Mouse (Mus musculus): ENCODE measurements at regions not wholly inside any gene's neighbourhood (a gene's known extent, or its start where the extent isn't known, plus 50 kb on each side); places are given as distances from the start of the nearest gene placed in this dataset.
A peak's percentile ranks its signal among the peaks of the same experiment; 100 is the strongest.
"Not testable (repeated sequence)": the region's sequence is repeated elsewhere in the genome, so short reads cannot be mapped to it uniquely, and the experiment has no call there.

- no peak for DNase-seq
These were observed 723.1 kb upstream of the Brinp1 start for GRCm38 (mm10) chr4:69677315-69677714.

GRCm38 (mm10) chr4:69673456-69673855 is 719.3 kb upstream of the Brinp1 start:
- DNase-seq = no peak

GRCm38 (mm10) chr4:69628908-69629307 is 674.7 kb upstream of the Brinp1 start:
- no peak for DNase-seq

GRCm38 (mm10) chr4:69626426-69626825 is 672.2 kb upstream of the Brinp1 start:
- DNase-seq = not testable (repeated sequence)

- DNase-seq = no peak
These were observed 671.6 kb upstream of the Brinp1 start for GRCm38 (mm10) chr4:69625831-69626230.

GRCm38 (mm10) chr4:69621058-69621609 is 666.9 kb upstream of the Brinp1 start:
- no peak for DNase-seq

GRCm38 (mm10) chr4:69618161-69618730 is 664.0 kb upstream of the Brinp1 start:
- no peak for DNase-seq

- DNase-seq = no peak
These were observed 660.7 kb upstream of the Brinp1 start for GRCm38 (mm10) chr4:69614901-69615300.

GRCm38 (mm10) chr4:69611681-69612300 is 657.6 kb upstream of the Brinp1 start:
- DNase-seq = no peak

GRCm38 (mm10) chr4:69608885-69609284 is 654.7 kb upstream of the Brinp1 start:
- DNase-seq = no peak

- DNase-seq = no peak
These were observed 642.9 kb upstream of the Brinp1 start for GRCm38 (mm10) chr4:69596992-69597541.

GRCm38 (mm10) chr4:69594022-69594421 is 639.8 kb upstream of the Brinp1 start:
- no peak for DNase-seq

GRCm38 (mm10) chr4:69576256-69576655 is 622.1 kb upstream of the Brinp1 start:
- DNase-seq = no peak

GRCm38 (mm10) chr4:69548104-69548503 is 593.9 kb upstream of the Brinp1 start:
- no peak for DNase-seq

GRCm38 (mm10) chr4:69538172-69538908 is 584.1 kb upstream of the Brinp1 start:
- peak; percentile 50 to 54 for DNase-seq

GRCm38 (mm10) chr4:69533107-69533506 is 578.9 kb upstream of the Brinp1 start:
- no peak for DNase-seq

- no peak for DNase-seq
These were observed 568.9 kb upstream of the Brinp1 start for GRCm38 (mm10) chr4:69523112-69523511.

- no peak for DNase-seq
These were observed 554.1 kb upstream of the Brinp1 start for GRCm38 (mm10) chr4:69508281-69508680.

- DNase-seq = no peak
These were observed 517.0 kb upstream of the Brinp1 start for GRCm38 (mm10) chr4:69471200-69471599.

GRCm38 (mm10) chr4:69459990-69460389 is 505.8 kb upstream of the Brinp1 start:
- DNase-seq = no peak

GRCm38 (mm10) chr4:69456420-69456819 is 502.2 kb upstream of the Brinp1 start:
- DNase-seq = no peak

- DNase-seq = no peak
These were observed 492.0 kb upstream of the Brinp1 start for GRCm38 (mm10) chr4:69446161-69446560.

GRCm38 (mm10) chr4:69443956-69444355 is 489.8 kb upstream of the Brinp1 start:
- no peak for DNase-seq

Measured in layer of hippocampus, postnatal 36 days (tissue).